Mouse (Mus musculus) heart, embryonic 11.5 days (tissue): ENCODE results near the gene Fcna. TPM values are rescaled to one million over a fixed set of nuclear protein-coding genes. Genes with fewer than 3 reads are reported as not detected.

Source experiments
- ATAC-seq: fragments of 200-750 bp; cut with Nextera tagmentation; replicated peaks from 2 replicates; pipeline ENCODE4 v1.8.0; 2017; ENCODE audit warnings: moderate library complexity; ENCODE audit not compliant: insufficient number of reproducible peaks, low FRiP score, low TSS enrichment
- H3K27ac ChIP-seq: fragments of 300-500 bp; sonication (generic); 2 replicates; pipeline ENCODE4 v1.5.1; 2014; ENCODE audit warnings: mild to moderate bottlenecking, low read depth, low read length
- H3K27me3 ChIP-seq: fragments of 300-500 bp; sonication (generic); 2 replicates; pipeline ENCODE4 v1.6.1; 2014; ENCODE audit warnings: mild to moderate bottlenecking, low read length, mixed read lengths; ENCODE audit not compliant: control insufficient read depth, insufficient read depth
- H3K36me3 ChIP-seq: fragments of 300-500 bp; sonication (generic); 2 replicates; pipeline ENCODE4 v1.6.1; 2014; ENCODE audit warnings: mild to moderate bottlenecking, low read length, moderate library complexity, mixed read lengths; ENCODE audit not compliant: control insufficient read depth, insufficient read depth
- H3K4me1 ChIP-seq: fragments of 300-500 bp; sonication (generic); 2 replicates; pipeline ENCODE4 v1.6.1; 2014; ENCODE audit warnings: low read length; ENCODE audit not compliant: control insufficient read depth, insufficient read depth
- H3K4me2 ChIP-seq: fragments of 300-500 bp; sonication (generic); 2 replicates; pipeline ENCODE4 v1.6.1; 2014; ENCODE audit warnings: mild to moderate bottlenecking, moderate library complexity
- H3K4me3 ChIP-seq: fragments of 300-500 bp; sonication (generic); 2 replicates; pipeline ENCODE4 v1.5.1; 2014; ENCODE audit warnings: low read depth, low read length
- H3K9ac ChIP-seq: fragments of 300-500 bp; sonication (generic); 2 replicates; pipeline ENCODE4 v1.6.1; 2014; ENCODE audit warnings: mild to moderate bottlenecking, low read depth, low read length, moderate library complexity
- H3K9me3 ChIP-seq: fragments of 300-500 bp; sonication (generic); replicated peaks from 2 replicates; pipeline ENCODE4 v1.6.1; 2016; ENCODE audit warnings: low read length; ENCODE audit not compliant: control insufficient read depth
- WGBS: fragments of 180-500 bp; shearing (Covaris S2); extraction: QIAGEN DNeasy Blood & Tissue Kit; methylation state at CpG from one replicate; pipeline ENCODE4 v1.1.7; 2014; ENCODE audit not compliant: insufficient replicate concordance; 5-methylcytosine and 5-hydroxymethylcytosine counted together
- polyA plus RNA-seq: library from polyadenylated mRNA; unstranded; fragments of >200 nt; fragmentation: Nextera tagmentation; extraction: Ambion mirVana; gene quantifications from 2 replicates; pipeline ENCODE4 v1.2.1, GENCODE M21; 2014

The Fcna gene
- polyA plus RNA-seq, 1 experiment from 2014 or later: 1.0 TPM

DNA sequence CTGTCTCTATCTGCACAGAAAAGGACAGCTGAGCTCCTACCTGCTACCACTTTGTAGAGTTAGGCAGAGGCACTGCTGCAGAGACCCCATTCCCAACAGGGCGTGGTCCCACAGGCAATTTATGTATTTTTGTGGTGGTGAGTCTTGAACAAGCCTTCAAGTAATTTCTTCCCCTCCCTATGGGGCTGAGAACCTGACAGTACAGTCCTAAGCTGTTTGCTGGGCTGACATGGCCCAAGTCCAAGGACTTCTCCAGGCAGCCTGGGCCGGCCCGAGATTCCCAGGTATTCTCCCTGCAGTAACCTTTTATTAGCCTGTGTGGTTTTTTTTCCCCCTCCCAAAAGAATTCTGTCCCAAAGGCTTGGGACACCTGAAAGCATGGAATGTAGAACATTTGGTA, 43.7 kb downstream of the Fcna start:
- peaks cover 18% of the 10 kb centered on the region for H3K27me3 ChIP-seq
- no peak overlapping the region for H3K4me2 ChIP-seq
- 92% methylated on average over 3 of the region's 3 CpGs for WGBS
- H3K9me3 ChIP-seq: no peaks in the 10 kb centered on the region
- no peak overlapping the region for H3K4me3 ChIP-seq
- peaks cover 22% of the 10 kb centered on the region for H3K4me1 ChIP-seq
- ATAC-seq: no peak
- peaks cover 13% of the 10 kb centered on the region for H3K36me3 ChIP-seq
- no peak overlapping the region for H3K9ac ChIP-seq
- H3K27ac ChIP-seq: no peak overlapping the region

DNA sequence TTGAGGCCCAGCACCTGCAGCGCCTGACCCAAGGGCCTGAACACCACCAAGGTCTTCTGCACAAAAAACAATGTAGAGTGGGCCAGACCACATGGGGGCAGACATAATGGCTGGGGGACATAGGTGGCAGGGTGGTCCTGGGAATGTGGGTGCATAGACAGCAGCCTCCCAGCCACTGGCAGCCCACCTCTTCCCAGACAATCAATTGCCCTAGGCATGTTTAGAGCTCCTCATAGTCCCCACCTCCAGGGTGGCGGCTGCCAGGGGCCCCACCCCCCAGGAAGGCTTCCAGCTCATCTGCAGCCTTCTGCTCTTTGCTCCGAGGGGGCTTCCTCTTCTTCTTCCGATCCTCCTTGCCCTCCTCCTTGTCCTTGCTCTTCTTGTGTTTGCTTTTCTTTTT, 44.3 kb downstream of the Fcna start:
- Histone ChIP-seq H3K36me3 (peaks cover 13% of the 10 kb centered on the region), H3K9ac (no peak overlapping the region), H3K4me3 (no peak overlapping the region), H3K9me3 (no peaks in the 10 kb centered on the region), H3K27me3 (peaks cover 24% of the 10 kb centered on the region), H3K4me2 (no peak overlapping the region), H3K4me1 (peaks cover 26% of the 10 kb centered on the region), H3K27ac (no peak overlapping the region)
- no peak for ATAC-seq
- WGBS: 66% methylated on average over 4 of the region's 4 CpGs

DNA sequence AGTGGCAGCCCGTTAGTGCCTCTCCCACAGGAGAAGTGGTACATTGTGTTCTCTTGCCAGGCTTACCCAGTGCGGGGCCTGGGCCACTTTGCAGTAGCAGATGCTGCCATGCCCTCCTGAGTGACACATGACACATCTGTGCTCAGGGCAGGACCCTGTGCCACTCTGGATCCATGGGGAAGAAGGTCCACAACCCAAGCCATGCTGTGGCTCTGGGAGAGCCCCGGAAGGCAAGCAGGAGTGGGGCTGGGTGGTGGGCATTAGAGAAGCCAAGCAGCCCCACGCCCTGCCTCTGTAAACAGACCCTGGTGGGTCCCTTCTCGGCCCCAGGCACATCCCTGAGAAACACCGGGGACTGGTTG, 44.7 kb downstream of the Fcna start:
- peaks cover 31% of the 10 kb centered on the region for H3K4me1 ChIP-seq
- H3K4me2 ChIP-seq: no peak overlapping the region
- H3K9ac ChIP-seq: no peak overlapping the region
- H3K27me3 ChIP-seq: peaks cover 28% of the 10 kb centered on the region
- no peaks in the 10 kb centered on the region for H3K9me3 ChIP-seq
- ATAC-seq: no peak
- WGBS: 87% methylated on average over 6 of the region's 6 CpGs
- no peak overlapping the region for H3K27ac ChIP-seq
- H3K4me3 ChIP-seq: no peak overlapping the region
- H3K36me3 ChIP-seq: peaks cover 13% of the 10 kb centered on the region

DNA sequence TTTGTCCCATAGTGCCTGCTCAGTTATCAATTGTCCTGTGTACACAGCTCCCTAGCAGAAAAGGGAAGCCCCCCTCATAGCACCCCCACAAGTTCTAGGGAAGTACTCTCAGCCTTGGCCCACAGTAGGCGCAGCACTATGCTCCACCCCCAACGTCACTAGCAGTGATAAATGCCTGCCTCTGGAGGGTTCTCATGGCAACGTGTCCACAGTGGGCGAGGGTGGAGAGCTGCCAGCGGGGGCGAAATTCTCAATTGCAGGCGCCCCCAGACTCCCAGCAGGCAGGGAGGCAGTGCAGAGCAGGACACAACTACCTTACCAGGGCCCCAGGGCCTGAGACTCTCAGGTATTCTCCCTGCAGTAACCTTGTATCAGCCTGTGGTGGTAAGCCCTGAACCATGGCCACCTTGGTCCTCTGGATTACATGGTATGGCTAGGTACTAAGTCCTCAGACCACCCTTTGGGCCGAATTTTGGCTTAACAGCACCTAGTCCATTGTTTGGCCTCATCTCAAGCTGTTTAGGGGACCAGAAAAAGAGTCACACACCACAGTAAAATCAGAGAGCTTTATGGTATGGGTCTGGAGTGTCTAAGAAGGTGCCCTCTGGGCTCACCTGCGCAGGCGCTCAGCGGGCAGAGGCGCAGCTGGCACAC, 45.2 kb downstream of the Fcna start:
- H3K4me3 ChIP-seq: no peak overlapping the region
- no peak; the same call in 1 of the 2 replicates for ATAC-seq
- H3K27me3 ChIP-seq: peaks cover 33% of the 10 kb centered on the region
- peak overlapping the region; percentile 39; the same call in 1 of the 2 replicates for H3K9ac ChIP-seq
- no peak overlapping the region for H3K27ac ChIP-seq
- H3K9me3 ChIP-seq: no peaks in the 10 kb centered on the region
- peaks cover 36% of the 10 kb centered on the region for H3K4me1 ChIP-seq
- WGBS: 55% methylated on average over 12 of the region's 12 CpGs
- 0 out of 2 replicates have a peak overlapping the region, but pooled peaks have one; percentile 12 for H3K4me2 ChIP-seq
- peaks cover 13% of the 10 kb centered on the region for H3K36me3 ChIP-seq

- no peak overlapping the region for H3K4me3 ChIP-seq
- H3K4me2 ChIP-seq: peak overlapping the region; percentile 68; the same call in 1 of the 2 replicates
- no peak overlapping the region for H3K9ac ChIP-seq
- no peak for ATAC-seq
- H3K9me3 ChIP-seq: no peaks in the 10 kb centered on the region
- peaks cover 13% of the 10 kb centered on the region for H3K36me3 ChIP-seq
- 32% methylated on average over 6 of the region's 6 CpGs for WGBS
- peaks cover 40% of the 10 kb centered on the region for H3K27me3 ChIP-seq
- peaks cover 41% of the 10 kb centered on the region for H3K4me1 ChIP-seq
- no peak overlapping the region for H3K27ac ChIP-seq
These were observed 45.9 kb downstream of the Fcna start for GRCm38 (mm10) chr2:25581901-25582301.

DNA sequence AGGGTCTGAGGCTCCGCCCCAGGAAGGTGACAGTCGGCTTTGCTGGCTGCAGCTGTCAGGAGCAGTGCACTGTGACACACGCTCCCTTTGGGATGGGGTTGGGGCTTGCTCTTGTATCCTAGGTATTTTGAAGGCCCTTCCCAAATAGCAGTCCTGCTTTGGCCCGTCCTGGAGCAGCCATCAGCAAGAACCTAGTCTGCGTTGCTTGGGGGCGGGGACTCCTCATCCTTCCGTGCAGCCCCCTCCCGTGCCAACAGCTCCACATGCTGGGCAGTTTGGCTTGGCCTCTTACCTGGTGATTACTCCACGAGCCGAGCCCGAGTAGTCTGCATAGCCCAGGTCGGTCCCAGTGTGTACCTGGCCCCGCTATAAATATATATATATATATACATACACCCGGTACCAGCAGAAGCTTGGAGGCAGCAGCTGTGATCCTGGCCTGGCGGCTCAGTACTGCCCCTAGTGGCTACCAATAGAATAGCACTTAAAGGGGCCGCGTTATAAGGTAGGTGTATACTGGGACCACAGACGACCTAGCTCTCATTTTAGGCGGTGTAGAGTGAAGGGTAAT, 46.5 kb downstream of the Fcna start, which contains the start of gene Ajm1:
Ajm1 (minus strand) TSS at position 464 of the 571 bp plus-strand sequence.
- H3K4me1 ChIP-seq: peaks cover 41% of the 10 kb centered on the region
- no peaks in the 10 kb centered on the region for H3K9me3 ChIP-seq
- 8% methylated on average over 19 of the region's 19 CpGs for WGBS
- H3K36me3 ChIP-seq: peaks cover 13% of the 10 kb centered on the region
- peaks cover 45% of the 10 kb centered on the region for H3K27me3 ChIP-seq
- peak; percentile 43; the same call in 1 of the 2 replicates for ATAC-seq
- H3K27ac ChIP-seq: no peak within 1 kb of the TSS
- peak within 1 kb of the TSS; percentile 47 for H3K9ac ChIP-seq
- peak within 1 kb of the TSS; percentile 31; the same call in 1 of the 2 replicates for H3K4me3 ChIP-seq
- peak within 1 kb of the TSS; percentile 68 for H3K4me2 ChIP-seq

DNA sequence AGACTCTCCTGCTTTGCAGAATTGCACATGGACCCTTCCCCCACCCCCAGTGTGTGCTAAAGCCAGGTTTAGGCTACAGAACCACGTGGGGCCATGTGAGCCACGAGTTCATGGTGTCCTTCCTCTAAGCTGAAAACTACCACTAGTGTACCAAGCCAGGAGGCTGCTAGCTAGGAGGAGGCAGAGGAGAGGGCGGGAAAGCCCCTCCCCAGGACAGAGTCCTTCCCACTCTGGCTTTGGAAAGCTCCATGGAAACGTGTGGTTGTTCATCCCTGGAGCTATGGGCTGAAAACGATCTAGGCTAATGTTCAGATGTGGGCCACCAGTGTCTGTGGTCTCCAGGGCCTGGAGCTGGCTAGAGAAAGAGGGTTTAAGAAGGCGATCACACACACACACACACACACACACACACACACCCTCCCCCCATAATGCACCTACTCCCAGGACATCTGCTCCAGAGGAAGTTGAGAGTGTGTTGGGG, 47.2 kb downstream of the Fcna start:
- Histone ChIP-seq H3K27ac (no peak overlapping the region), H3K4me1 (peaks cover 43% of the 10 kb centered on the region), H3K9me3 (no peaks in the 10 kb centered on the region), H3K4me3 (no peak overlapping the region), H3K27me3 (peaks cover 52% of the 10 kb centered on the region), H3K4me2 (no peak overlapping the region), H3K36me3 (peaks cover 13% of the 10 kb centered on the region), H3K9ac (no peak overlapping the region)
- 52% methylated on average over 6 of the region's 6 CpGs for WGBS
- ATAC-seq: no peak

- H3K4me1 ChIP-seq: peaks cover 47% of the 10 kb centered on the region
- no peak overlapping the region for H3K27ac ChIP-seq
- WGBS: 8% methylated on average over 27 of the region's 27 CpGs
- peaks cover 52% of the 10 kb centered on the region for H3K27me3 ChIP-seq
- peaks cover 7% of the 10 kb centered on the region for H3K36me3 ChIP-seq
- no peak for ATAC-seq
- peak overlapping the region; percentile 21 for H3K4me3 ChIP-seq
- no peaks in the 10 kb centered on the region for H3K9me3 ChIP-seq
- H3K4me2 ChIP-seq: peak overlapping the region; percentile 52
- no peak overlapping the region for H3K9ac ChIP-seq
These were observed 47.9 kb downstream of the Fcna start for GRCm38 (mm10) chr2:25579737-25580460.
